Mouse (Mus musculus) hindbrain, embryonic 11.5 days (tissue): ENCODE data around the gene Gm15737. TPM values are rescaled to one million over a fixed set of nuclear protein-coding genes. Genes with fewer than 3 reads are reported as not detected.

Source experiments
- ATAC-seq: fragments of 200-750 bp; cut with Nextera tagmentation; 2 replicates; pipeline ENCODE4 v1.8.0; 2017; ENCODE audit warnings: mild to moderate bottlenecking, moderate TSS enrichment, moderate library complexity; ENCODE audit not compliant: low FRiP score
- DNase-seq: peaks from one replicate; pipeline ENCODE4 v3.0.0-alpha.2; 2015; ENCODE audit warnings: low spot score
- H3K27ac ChIP-seq: fragments of 300-500 bp; sonication (generic); 2 replicates; pipeline ENCODE4 v1.5.1; 2014; ENCODE audit warnings: mild to moderate bottlenecking, low read depth, low read length
- H3K27me3 ChIP-seq: fragments of 300-500 bp; sonication (generic); 2 replicates; pipeline ENCODE4 v1.6.1; 2014; ENCODE audit warnings: mild to moderate bottlenecking, low read length, moderate library complexity, mixed read lengths; ENCODE audit not compliant: control insufficient read depth, insufficient read depth
- H3K36me3 ChIP-seq: fragments of 300-500 bp; sonication (generic); 2 replicates; pipeline ENCODE4 v1.6.1; 2014; ENCODE audit warnings: mild to moderate bottlenecking, low read length, moderate library complexity, mixed read lengths; ENCODE audit not compliant: control insufficient read depth, insufficient read depth
- H3K4me1 ChIP-seq: fragments of 300-500 bp; sonication (generic); replicated peaks from 2 replicates; pipeline ENCODE4 v1.6.1; 2014; ENCODE audit warnings: low read length, mixed read lengths; ENCODE audit not compliant: control insufficient read depth, insufficient read depth
- H3K4me2 ChIP-seq: fragments of 300-500 bp; sonication (generic); replicated peaks from 2 replicates; pipeline ENCODE4 v1.6.1; 2014; ENCODE audit warnings: mild to moderate bottlenecking, low read depth, low read length
- H3K4me3 ChIP-seq: fragments of 300-500 bp; sonication (generic); 2 replicates; pipeline ENCODE4 v1.5.1; 2014; ENCODE audit warnings: low read depth, low read length
- H3K9ac ChIP-seq: fragments of 300-500 bp; sonication (generic); 2 replicates; pipeline ENCODE4 v1.6.1; 2014; ENCODE audit warnings: low read depth, low read length
- H3K9me3 ChIP-seq: fragments of 300-500 bp; sonication (generic); 2 replicates; pipeline ENCODE4 v1.6.1; 2016; ENCODE audit warnings: low read length; ENCODE audit not compliant: control insufficient read depth
- WGBS: fragments of 180-500 bp; shearing (Covaris S2); extraction: QIAGEN DNeasy Blood & Tissue Kit; methylation state at CpG from one replicate; pipeline ENCODE4 v1.1.7; 2014; 5-methylcytosine and 5-hydroxymethylcytosine counted together
- polyA plus RNA-seq: library from polyadenylated mRNA; unstranded; fragments of >200 nt; fragmentation: Nextera tagmentation; extraction: Ambion mirVana; gene quantifications from 2 replicates; pipeline ENCODE4 v1.2.1, GENCODE M21; 2014

Gm15737 gene
- polyA plus RNA-seq, 1 experiment from 2014 or later, result not detected

DNA sequence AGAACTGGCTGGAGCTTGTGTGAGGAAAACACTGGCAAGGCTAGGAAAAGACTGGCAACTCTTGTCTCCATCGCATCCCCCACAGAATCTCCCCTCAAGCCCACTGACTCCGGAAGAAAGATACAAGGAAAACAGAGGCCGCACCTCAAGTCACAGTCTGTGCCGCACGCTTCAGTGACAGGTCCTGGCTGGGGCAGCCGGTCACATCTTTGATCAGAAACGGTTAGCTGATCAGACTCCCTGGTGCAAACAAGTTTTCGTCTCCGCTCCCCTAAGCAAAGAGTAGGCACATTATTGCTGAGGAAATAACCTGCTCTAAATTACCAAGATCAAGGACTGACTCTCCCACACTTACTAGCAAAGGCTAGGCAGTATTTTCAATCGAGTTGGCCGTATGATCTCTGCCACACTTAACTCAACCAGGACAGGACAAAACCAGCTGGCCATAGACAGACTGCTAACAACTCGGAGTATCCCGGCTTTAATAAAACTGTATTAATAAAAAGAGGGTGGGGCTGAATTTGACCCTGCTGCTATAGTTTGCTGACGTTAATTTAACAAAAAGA, 10.6 kb downstream of the Gm15737 start:
- no peak overlapping the region for H3K27ac ChIP-seq
- DNase-seq, result no peak
- H3K27me3 ChIP-seq, result no peaks in the 10 kb centered on the region
- H3K9me3 ChIP-seq, result no peaks in the 10 kb centered on the region
- no peaks in the 10 kb centered on the region for H3K36me3 ChIP-seq
- H3K4me3 ChIP-seq, result no peak overlapping the region
- WGBS, result 74% methylated on average over 14 of the region's 14 CpGs
- ATAC-seq, result no peak
- no peak overlapping the region for H3K9ac ChIP-seq
- H3K4me2 ChIP-seq, result no peak overlapping the region
- no peaks in the 10 kb centered on the region for H3K4me1 ChIP-seq

DNA sequence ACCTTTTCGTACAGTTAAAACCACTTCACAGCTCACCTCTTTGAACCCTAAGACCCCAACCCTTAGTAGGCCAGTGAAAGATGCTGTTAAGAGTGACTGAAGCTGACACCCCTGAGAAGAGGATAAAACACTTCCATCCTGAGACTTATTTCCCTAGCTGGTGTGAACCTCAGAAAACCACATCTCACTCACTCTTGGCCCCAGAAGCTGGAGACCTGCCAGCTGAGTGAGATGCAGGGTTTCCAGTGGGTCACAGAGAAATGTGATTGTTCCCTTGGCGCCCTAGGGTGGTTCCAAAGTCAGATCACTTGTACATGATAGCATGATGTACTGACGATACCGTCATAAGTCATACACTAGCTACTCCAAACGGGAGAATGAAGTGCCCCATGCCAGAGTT, 13.3 kb downstream of the Gm15737 start:
- DNase-seq (no peak), ATAC-seq (no peak)
- H3K4me3 ChIP-seq, result no peak overlapping the region
- no peaks in the 10 kb centered on the region for H3K4me1 ChIP-seq
- no peak overlapping the region for H3K9ac ChIP-seq
- no peaks in the 10 kb centered on the region for H3K36me3 ChIP-seq
- H3K4me2 ChIP-seq, result no peak overlapping the region
- H3K9me3 ChIP-seq, result no peaks in the 10 kb centered on the region
- 82% methylated on average over 5 of the region's 5 CpGs for WGBS
- H3K27ac ChIP-seq, result no peak overlapping the region
- H3K27me3 ChIP-seq, result no peaks in the 10 kb centered on the region

GRCm38 (mm10) chr6:92883131-92883900, 14.2 kb downstream of the Gm15737 start:
- WGBS, result 40% methylated on average over 9 of the region's 9 CpGs
- H3K4me2 ChIP-seq, result no peak overlapping the region
- H3K9ac ChIP-seq, result no peak overlapping the region
- no peak overlapping the region for H3K4me3 ChIP-seq
- no peaks in the 10 kb centered on the region for H3K9me3 ChIP-seq
- no peaks in the 10 kb centered on the region for H3K27me3 ChIP-seq
- H3K27ac ChIP-seq, result no peak overlapping the region
- DNase-seq, result no peak
- H3K4me1 ChIP-seq, result no peaks in the 10 kb centered on the region
- ATAC-seq, result no peak
- no peaks in the 10 kb centered on the region for H3K36me3 ChIP-seq

DNA sequence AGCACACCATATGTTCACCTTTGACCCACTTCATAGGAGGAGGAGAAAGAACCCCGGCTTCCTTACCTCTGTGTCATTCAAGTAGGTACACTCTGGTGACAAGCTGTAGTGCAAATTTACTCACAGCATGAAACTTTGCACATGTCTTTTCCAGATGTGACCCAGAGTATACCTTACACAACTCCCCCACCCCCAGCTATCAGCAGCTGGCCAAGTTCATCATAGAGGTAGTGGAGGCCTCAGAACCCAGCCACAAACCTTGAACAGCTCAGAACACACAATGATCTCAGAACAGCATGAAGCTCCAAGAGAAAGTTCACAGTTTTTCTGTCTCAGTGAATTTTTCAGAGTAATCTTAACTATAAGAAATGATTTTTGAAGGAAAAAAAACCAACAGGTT, 22.4 kb downstream of the Gm15737 start:
- WGBS, result 70% methylated on average over 1 of the region's 1 CpGs
- DNase-seq, result no peak

DNA sequence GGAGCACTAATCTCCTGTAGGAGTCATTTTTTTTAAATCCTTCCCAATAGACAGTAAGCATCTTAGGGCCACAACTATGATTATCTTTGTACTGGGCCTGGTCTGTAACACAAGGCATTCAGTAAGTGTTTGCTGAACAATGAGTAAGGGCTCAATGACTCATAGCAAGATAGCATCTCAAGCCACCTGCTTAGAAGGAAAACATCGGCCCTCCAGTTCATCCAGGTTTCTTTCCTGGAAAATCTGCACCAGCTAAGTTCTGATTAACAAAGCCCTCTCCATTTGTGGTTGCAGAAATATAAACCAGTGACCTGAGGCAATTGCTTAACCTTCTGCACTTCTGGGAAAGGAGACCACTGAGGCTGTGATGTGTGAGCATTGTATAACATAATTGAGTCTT, 34.9 kb downstream of the Gm15737 start:
- Histone ChIP-seq H3K9ac (no peak overlapping the region), H3K4me3 (no peak overlapping the region), H3K4me1 (no peaks in the 10 kb centered on the region), H3K36me3 (no peaks in the 10 kb centered on the region), H3K27me3 (no peaks in the 10 kb centered on the region), H3K27ac (no peak overlapping the region), H3K4me2 (no peak overlapping the region), H3K9me3 (no peaks in the 10 kb centered on the region)
- 78% methylated on average over 1 of the region's 1 CpGs for WGBS
- DNase-seq (no peak), ATAC-seq (no peak)

More for the DNA sequence above, 22.4 kb downstream of the Gm15737 start:
- H3K27me3 ChIP-seq, result no peaks in the 10 kb centered on the region
- ATAC-seq, result no peak
- no peaks in the 10 kb centered on the region for H3K4me1 ChIP-seq
- H3K36me3 ChIP-seq, result no peaks in the 10 kb centered on the region
- no peak overlapping the region for H3K27ac ChIP-seq
- H3K4me2 ChIP-seq, result no peak overlapping the region
- H3K4me3 ChIP-seq, result no peak overlapping the region
- H3K9me3 ChIP-seq, result no peaks in the 10 kb centered on the region
- H3K9ac ChIP-seq, result no peak overlapping the region

DNA sequence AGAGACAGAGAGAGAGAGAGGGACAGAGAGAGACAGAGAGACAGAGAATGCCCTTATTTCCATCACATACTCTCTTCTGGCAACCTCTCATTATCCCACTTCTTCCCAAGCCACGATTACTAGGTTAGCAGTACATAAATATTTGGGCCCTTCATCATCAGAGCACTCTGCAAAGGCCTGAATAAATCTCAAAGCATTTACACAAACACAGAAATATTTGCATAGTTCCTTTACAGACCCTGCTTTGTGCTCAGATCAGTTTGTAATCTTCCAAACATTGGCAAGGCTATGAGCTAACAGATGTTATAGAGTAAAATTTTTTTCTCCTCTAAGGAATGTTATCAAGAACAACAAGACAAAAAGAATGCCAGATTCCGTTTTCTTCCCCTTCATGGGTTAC, 35.3 kb downstream of the Gm15737 start:
- no peaks in the 10 kb centered on the region for H3K36me3 ChIP-seq
- DNase-seq (no peak), ATAC-seq (no peak)
- H3K27ac ChIP-seq, result no peak overlapping the region
- WGBS, result 54% methylated on average over 2 of the region's 2 CpGs
- no peak overlapping the region for H3K9ac ChIP-seq
- H3K9me3 ChIP-seq, result no peaks in the 10 kb centered on the region
- H3K4me1 ChIP-seq, result no peaks in the 10 kb centered on the region
- H3K4me3 ChIP-seq, result no peak overlapping the region
- no peaks in the 10 kb centered on the region for H3K27me3 ChIP-seq
- H3K4me2 ChIP-seq, result no peak overlapping the region

DNA sequence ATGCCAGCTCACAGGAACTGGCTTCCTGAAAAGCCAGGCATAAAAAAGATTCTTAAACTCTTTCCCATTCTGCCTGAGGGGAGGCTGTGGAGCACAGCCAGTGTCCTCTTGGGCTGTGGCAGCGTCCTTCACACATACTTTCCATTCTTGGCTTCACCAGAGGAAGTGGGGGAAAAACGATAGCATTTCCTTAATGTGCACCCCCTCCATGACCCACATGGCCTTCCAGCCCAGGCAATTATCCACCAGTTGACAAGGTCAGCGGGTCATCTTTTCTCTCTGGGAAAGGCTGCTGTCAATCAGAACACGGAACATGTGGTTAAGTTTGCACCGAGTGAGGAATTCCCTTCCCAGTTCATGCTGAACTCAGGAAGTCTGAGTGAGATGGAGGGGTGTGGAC, 36.8 kb downstream of the Gm15737 start:
- Histone ChIP-seq H3K27me3 (no peaks in the 10 kb centered on the region), H3K36me3 (no peaks in the 10 kb centered on the region), H3K9ac (no peak overlapping the region), H3K4me1 (no peaks in the 10 kb centered on the region), H3K4me2 (no peak overlapping the region), H3K9me3 (no peaks in the 10 kb centered on the region), H3K27ac (no peak overlapping the region), H3K4me3 (no peak overlapping the region)
- 17% methylated on average over 5 of the region's 5 CpGs for WGBS
- peak; percentile 17 for DNase-seq
- ATAC-seq, result no peak

- no peak overlapping the region for H3K9ac ChIP-seq
- DNase-seq (no peak), ATAC-seq (no peak)
- H3K9me3 ChIP-seq, result no peaks in the 10 kb centered on the region
- H3K4me2 ChIP-seq, result no peak overlapping the region
- 67% methylated on average over 8 of the region's 8 CpGs for WGBS
- no peaks in the 10 kb centered on the region for H3K27me3 ChIP-seq
- H3K4me3 ChIP-seq, result no peak overlapping the region
- H3K36me3 ChIP-seq, result no peaks in the 10 kb centered on the region
- no peak overlapping the region for H3K27ac ChIP-seq
- H3K4me1 ChIP-seq, result no peaks in the 10 kb centered on the region
These were observed 40.2 kb downstream of the Gm15737 start for GRCm38 (mm10) chr6:92909361-92909760.

GRCm38 (mm10) chr6:92910611-92911010, 41.5 kb downstream of the Gm15737 start:
- ATAC-seq (no peak), DNase-seq (no peak)
- Histone ChIP-seq H3K4me2 (no peak overlapping the region), H3K27ac (no peak overlapping the region), H3K9me3 (no peaks in the 10 kb centered on the region), H3K4me1 (no peaks in the 10 kb centered on the region), H3K36me3 (no peaks in the 10 kb centered on the region), H3K4me3 (no peak overlapping the region), H3K9ac (no peak overlapping the region), H3K27me3 (no peaks in the 10 kb centered on the region)
- 81% methylated on average over 3 of the region's 3 CpGs for WGBS
